Mouse (Mus musculus): Measurements from ENCODE around the gene Lrch4.
A peak's percentile ranks its signal among the peaks of the same experiment; 100 is the strongest.

The Lrch4 gene

GRCm38 (mm10) chr5:137654746-137655145 is 25.8 kb downstream of the Lrch4 start:
- no peak for DNase-seq

- DNase-seq, result peak; percentile 77
Observed at GRCm38 (mm10) chr5:137656977-137657376, 28.1 kb downstream of the Lrch4 start.

GRCm38 (mm10) chr5:137660064-137660688 is 31.3 kb downstream of the Lrch4 start:
- peak; percentile 37 for DNase-seq

GRCm38 (mm10) chr5:137663057-137663456 is 34.1 kb downstream of the Lrch4 start:
- no peak for DNase-seq

DNA sequence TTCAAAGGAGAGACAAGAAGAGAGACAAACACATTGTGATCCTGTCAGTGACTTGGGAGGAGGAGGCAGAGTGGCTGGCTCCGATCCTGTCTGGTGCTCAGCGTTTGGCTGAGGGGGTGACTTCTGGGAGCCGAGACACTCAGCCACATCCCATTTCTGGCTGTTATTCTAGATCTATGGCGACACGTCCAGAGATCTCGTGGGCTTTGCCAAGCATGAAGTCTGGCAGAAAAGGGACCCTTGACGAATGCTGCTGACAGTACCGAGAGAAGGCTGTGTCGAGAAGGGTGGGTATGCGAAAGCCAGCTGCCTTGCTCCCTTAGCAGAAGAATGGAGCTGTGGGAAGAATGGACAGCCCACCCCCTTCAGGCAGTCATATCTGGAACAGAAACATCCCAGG is 40.0 kb downstream of the Lrch4 start:
- no peak for DNase-seq

DNA sequence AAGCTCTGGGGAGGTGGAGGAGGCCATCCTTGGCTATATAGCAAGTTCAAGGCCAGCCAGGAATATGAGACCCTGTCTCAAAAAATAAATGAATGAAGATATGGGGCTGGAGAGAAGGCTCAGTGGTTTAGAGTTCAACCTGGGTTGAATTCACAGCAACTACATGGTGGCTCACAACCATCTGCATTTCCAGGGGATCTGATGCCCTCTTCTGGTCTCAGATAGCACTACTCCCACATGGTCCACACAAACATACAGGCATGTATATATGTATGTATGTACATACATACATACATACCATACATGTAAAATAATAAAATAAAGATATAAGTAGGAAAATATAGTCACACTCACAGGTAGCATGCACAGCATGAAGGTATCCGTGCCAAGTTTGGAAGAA is 41.3 kb downstream of the Lrch4 start:
- no peak for DNase-seq

GRCm38 (mm10) chr5:137671443-137672240 is 42.7 kb downstream of the Lrch4 start:
- DNase-seq, result no peak

DNA sequence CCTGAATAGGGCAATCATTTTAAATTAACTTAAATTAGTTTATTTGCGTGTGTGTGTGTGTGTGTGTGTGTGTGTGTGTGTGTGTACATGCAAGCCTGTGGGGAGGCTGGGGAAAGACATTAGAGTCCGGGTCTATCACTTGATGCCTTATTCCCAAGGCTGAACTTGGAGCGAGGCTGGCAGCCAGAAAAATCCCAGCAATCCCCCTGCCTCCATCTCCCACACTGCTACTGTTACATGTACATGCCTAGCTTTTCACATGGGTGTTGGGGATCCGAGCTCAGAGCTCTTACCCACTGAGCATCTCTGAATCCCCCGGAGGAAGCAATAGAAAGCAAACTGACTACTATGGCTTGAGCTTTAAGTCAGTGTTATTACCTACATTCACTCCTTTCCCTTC is 43.4 kb downstream of the Lrch4 start:
- DNase-seq, result no peak

- DNase-seq, result no peak
Observed at GRCm38 (mm10) chr5:137673015-137673414, 44.1 kb downstream of the Lrch4 start.

- no peak for DNase-seq
Observed at GRCm38 (mm10) chr5:137674786-137675185, 45.9 kb downstream of the Lrch4 start.

GRCm38 (mm10) chr5:137677859-137678258 is 48.9 kb downstream of the Lrch4 start:
- DNase-seq, result peak; percentile 37

DNA sequence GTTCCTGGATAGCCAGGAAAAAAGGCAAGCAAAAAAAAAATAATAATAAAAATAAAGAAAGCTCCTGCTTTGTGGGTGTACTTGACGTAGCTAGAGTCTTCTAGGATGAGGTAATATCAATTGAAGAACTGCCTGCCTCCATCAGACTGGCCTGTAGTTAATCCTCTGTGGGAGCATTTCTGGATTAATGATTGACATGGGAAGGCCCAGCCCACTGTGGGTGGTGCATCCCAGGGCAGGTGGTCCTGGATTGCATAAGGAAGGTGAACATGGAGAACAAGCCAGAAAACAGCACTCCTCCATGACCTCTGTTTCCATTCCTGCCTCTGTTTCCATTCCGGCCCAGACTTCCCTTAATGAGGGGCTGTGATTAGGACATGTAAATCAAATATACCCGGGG is 49.8 kb downstream of the Lrch4 start:
- DNase-seq, result no peak

DNA sequence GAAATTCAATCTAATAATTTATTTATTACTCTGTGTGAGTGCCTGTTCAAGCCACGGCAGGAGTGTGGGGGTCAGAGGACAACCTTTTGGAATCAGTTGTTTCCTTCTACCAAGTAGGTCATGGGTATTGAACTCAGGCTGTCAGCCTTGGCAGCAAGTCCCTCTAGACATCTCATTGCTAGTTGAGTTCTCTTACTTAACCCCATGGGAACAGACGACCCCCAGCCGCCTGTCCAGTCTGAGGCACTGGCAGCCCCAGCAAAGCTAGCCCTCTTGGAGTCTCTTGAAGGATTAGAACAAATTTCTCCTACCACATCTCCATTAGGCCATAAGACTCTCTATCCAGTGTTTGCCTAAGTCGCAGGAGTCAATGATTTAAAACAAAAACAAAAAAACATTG is 50.8 kb downstream of the Lrch4 start:
- no peak for DNase-seq

- peak; percentile 32 for DNase-seq
Observed at GRCm38 (mm10) chr5:137682526-137682925, 53.6 kb downstream of the Lrch4 start.

GRCm38 (mm10) chr5:137683388-137684293 is 54.7 kb downstream of the Lrch4 start:
- no peak for DNase-seq

DNA sequence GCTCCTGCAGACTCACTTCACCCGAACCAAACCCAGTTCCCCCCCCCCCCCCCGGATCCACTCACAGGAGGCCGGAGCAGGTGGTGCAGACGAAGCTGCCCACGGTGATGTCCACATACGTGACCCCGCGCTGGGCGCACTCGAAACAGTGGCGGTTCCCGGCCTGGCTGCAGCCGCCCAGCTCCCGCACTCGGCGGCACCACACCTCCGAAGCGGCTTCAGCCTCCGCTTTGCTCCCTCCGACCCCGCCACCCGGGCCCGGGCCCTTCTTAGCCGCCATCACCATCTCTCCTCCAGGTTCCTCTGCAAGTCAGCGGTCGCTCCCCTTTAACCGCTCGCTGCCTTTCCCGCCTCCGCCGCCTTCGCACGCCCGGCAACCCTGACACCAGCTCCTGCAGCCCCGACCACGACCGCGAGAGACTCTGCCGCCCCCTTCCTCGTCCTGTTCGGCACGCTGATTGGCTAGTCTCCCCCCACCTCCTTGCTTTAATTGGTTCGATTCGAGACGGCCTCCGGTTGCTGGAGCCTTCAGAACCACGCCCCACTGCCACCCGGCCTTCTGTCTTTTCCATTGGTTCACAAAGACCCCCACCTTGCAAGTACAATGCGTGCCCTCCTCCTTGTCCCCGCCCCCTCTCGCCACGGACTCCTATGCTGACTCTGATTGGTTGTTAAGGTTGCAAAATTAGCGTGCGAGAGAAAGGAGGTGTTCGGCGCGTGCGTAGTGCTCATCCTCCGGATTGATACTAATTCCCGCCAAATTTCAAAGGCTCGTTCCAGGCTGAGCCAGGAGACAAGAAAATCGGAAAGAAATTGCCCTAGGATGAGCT is 55.6 kb downstream of the Lrch4 start, which contains the start of gene Agfg2:
TSS of gene Agfg2 (minus strand) at position 433 of the 830 bp plus-strand sequence.
- peak; percentile 100 for DNase-seq

DNA sequence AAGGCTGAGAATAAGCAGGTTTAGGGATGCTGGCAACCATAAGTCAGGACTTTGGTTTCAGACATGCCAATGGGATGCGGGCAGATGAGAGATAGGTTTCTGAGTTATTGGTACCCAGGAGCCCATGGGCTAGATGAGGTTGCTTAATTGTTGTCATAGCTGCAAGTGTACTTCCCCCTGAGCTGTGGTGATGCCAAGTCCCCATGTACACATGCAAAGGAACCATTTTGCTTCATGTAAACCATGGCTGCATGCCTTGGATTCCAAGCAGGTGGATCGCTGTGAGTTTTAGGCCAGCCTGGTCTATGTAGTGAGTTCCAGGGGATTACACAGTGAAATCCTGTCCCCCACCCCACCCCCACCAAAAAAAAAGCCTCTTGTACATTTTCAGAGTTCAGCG is 56.7 kb downstream of the Lrch4 start:
- DNase-seq, result no peak

GRCm38 (mm10) chr5:137686127-137686790 is 57.3 kb downstream of the Lrch4 start:
- no peak for DNase-seq

DNA sequence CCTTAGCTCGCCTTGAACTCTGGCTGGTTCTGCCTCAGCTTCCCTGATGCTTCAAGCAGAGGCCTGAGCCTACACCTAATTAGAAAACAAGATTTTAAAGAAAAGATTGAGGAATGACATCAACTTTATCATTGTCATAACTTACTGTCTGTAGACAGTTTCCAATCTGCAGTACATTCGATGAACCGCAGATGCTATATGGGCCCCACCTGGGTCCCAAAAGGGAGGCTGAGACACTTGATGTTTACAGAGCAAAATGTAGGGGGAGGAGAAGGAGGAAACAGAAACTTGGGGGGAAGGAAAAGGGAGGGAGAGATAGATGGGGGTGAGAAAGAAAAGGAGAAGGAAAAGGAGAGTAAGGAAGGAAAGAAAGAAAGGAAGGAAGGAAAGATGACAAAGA is 61.1 kb downstream of the Lrch4 start:
- no peak for DNase-seq

- DNase-seq, result no peak
Observed at GRCm38 (mm10) chr5:137690531-137690930, 61.6 kb downstream of the Lrch4 start.

Data from layer of hippocampus, adult 9-11 months (tissue).